Mouse (Mus musculus) heart, postnatal 25 days (tissue): ENCODE measurements around the gene Gse1. TPM values are rescaled to one million over a fixed set of nuclear protein-coding genes. Genes with fewer than 3 reads are reported as not detected.

ENCODE experiments used
- DNase-seq: peaks from one replicate; pipeline ENCODE4 v3.0.0; 2022; ENCODE audit warnings: low spot score
- intact Hi-C: fragments of 180-260 bp; cut with DNase I; formaldehyde crosslinking; loops from one replicate; pipeline ENCODE4 v1.15.1; 2025
- total RNA-seq, 2 experiments: library from RNA; stranded (reverse); gene quantifications; 2 replicates each; pipeline ENCODE4 v1.2.3; 2021

Gse1 gene
- total RNA-seq, 2 experiments from 2014 or later = 20.1 to 25.9 TPM

GRCm38 (mm10) chr8:120334878-120335261 lies 106.6 kb downstream of the Gse1 start:
- DNase-seq = no peak
- intact Hi-C loops = no loop called here

- DNase-seq = no peak
- intact Hi-C loops = no loop called here
These were observed 107.2 kb downstream of the Gse1 start for GRCm38 (mm10) chr8:120335262-120336086.

- DNase-seq = no peak
- intact Hi-C loops = no loop called here
These were observed 107.8 kb downstream of the Gse1 start for GRCm38 (mm10) chr8:120336087-120336380.

- intact Hi-C loops = no loop called here
- DNase-seq = no peak
These were observed 108.8 kb downstream of the Gse1 start for GRCm38 (mm10) chr8:120336909-120337555.

GRCm38 (mm10) chr8:120337627-120338026 lies 109.4 kb downstream of the Gse1 start:
- no peak for DNase-seq
- intact Hi-C loops = loop anchor here (2.0 kb wide), 1 partner anchor 17 kb away; no protein-coding TSS in a partner anchor

- DNase-seq = no peak
- intact Hi-C loops = loop anchor here (2.0 kb wide), 1 partner anchor 16 kb away; no protein-coding TSS in a partner anchor
These were observed 110.4 kb downstream of the Gse1 start for GRCm38 (mm10) chr8:120338678-120339077.

GRCm38 (mm10) chr8:120339743-120340142 lies 111.5 kb downstream of the Gse1 start:
- intact Hi-C loops = loop anchor here (2.0 kb wide), 1 partner anchor 15 kb away; no protein-coding TSS in a partner anchor
- DNase-seq = no peak

- intact Hi-C loops = no loop called here
- no peak for DNase-seq
These were observed 112.9 kb downstream of the Gse1 start for GRCm38 (mm10) chr8:120341124-120341523.

- intact Hi-C loops = no loop called here
- no peak for DNase-seq
These were observed 114.7 kb downstream of the Gse1 start for GRCm38 (mm10) chr8:120342847-120343548.

GRCm38 (mm10) chr8:120343582-120343981 lies 115.3 kb downstream of the Gse1 start:
- intact Hi-C loops = no loop called here

GRCm38 (mm10) chr8:120344166-120344565 lies 115.9 kb downstream of the Gse1 start:
- DNase-seq = no peak
- intact Hi-C loops = no loop called here

More at GRCm38 (mm10) chr8:120343582-120343981, 115.3 kb downstream of the Gse1 start:
- no peak for DNase-seq

GRCm38 (mm10) chr8:120344583-120344982 lies 116.3 kb downstream of the Gse1 start:
- intact Hi-C loops = no loop called here
- no peak for DNase-seq

- no peak for DNase-seq
- intact Hi-C loops = no loop called here
These were observed 119.6 kb downstream of the Gse1 start for GRCm38 (mm10) chr8:120347734-120348341.

GRCm38 (mm10) chr8:120348922-120349321 lies 120.7 kb downstream of the Gse1 start:
- intact Hi-C loops = no loop called here
- no peak for DNase-seq

- no peak for DNase-seq
- intact Hi-C loops = no loop called here
These were observed 123.2 kb downstream of the Gse1 start for GRCm38 (mm10) chr8:120351332-120352071.

- intact Hi-C loops = no loop called here
These were observed 123.8 kb downstream of the Gse1 start for GRCm38 (mm10) chr8:120352096-120352495.

GRCm38 (mm10) chr8:120356067-120356466 lies 127.8 kb downstream of the Gse1 start:
- DNase-seq = no peak
- intact Hi-C loops = no loop called here

More at GRCm38 (mm10) chr8:120352096-120352495, 123.8 kb downstream of the Gse1 start:
- no peak for DNase-seq

GRCm38 (mm10) chr8:120357504-120357903 lies 129.2 kb downstream of the Gse1 start:
- no peak for DNase-seq
- intact Hi-C loops = no loop called here

- intact Hi-C loops = loop anchor here (5.0 kb wide), 1 partner anchor 34 kb away; no protein-coding TSS in a partner anchor
- DNase-seq = peak; percentile 35
These were observed 133.0 kb downstream of the Gse1 start for GRCm38 (mm10) chr8:120361301-120361700.
